Comparison of ENCODE assay signal across 7 mouse cellular contexts in genomic region chr5:136619315-136620231, GRCm38 (mm10). TPM values are rescaled to one million over a fixed set of nuclear protein-coding genes. Genes with fewer than 3 reads are reported as not detected.
DNase-seq lines count a peak whose midpoint lies in the region; ATAC-seq and TF ChIP-seq lines count a peak whose summit lies in the region.

No protein-coding gene starts in this region.

- WGBS in midbrain, postnatal 0 days, result 8% methylated on average over 17 of the region's 17 CpGs

- peak; percentile 35 for DNase-seq in Muller cell, postnatal 12 days (ENCODE audit: inconsistent ontology term)
- peak; percentile 20 to 36 for DNase-seq in adrenal gland, postnatal 36 days
- DNase-seq in heart, postnatal 10 days, result peak; percentile 48 to 52
- DNase-seq in kidney, postnatal 4 days, result peak; percentile 79 to 84
- no peak for DNase-seq in midbrain, postnatal 0 days (ENCODE audit: low spot score)
- DNase-seq in yolk sac, embryonic 10.5 days (ENCODE audit: low spot score), result peak; percentile 32
- no peak for DNase-seq in spleen, postnatal 36 days (ENCODE audit: low spot score in 2 of 2)

- no peak overlapping the region for H3K4me3 ChIP-seq in midbrain, postnatal 0 days (ENCODE audit: low read depth, low read length)

- peak; percentile 23; the same call in 1 of the 2 replicates for TF ChIP-seq CTCF in midbrain, postnatal 0 days (IDR thresholded peaks at IDR 0.05)

- H3K27ac ChIP-seq in midbrain, postnatal 0 days (ENCODE audit: low read depth, low read length), result no peak overlapping the region

- H3K9ac ChIP-seq in midbrain, postnatal 0 days (replicated peaks; ENCODE audit: low read length, poor library complexity, severe bottlenecking), result no peak overlapping the region

- no peaks in the 10 kb centered on the region for H3K36me3 ChIP-seq in midbrain, postnatal 0 days (ENCODE audit: insufficient read depth, low read length)

- H3K4me2 ChIP-seq in midbrain, postnatal 0 days (ENCODE audit: low read depth, low read length, poor library complexity, severe bottlenecking), result no peak overlapping the region

- intact Hi-C loops in heart, postnatal 10 days (cut with DNase I), result no loop called here

- peaks cover 6% of the 10 kb centered on the region; the same call in 1 of the 2 replicates for H3K27me3 ChIP-seq in midbrain, postnatal 0 days (ENCODE audit: insufficient read depth, low read length)

- ATAC-seq in midbrain, postnatal 0 days (ENCODE audit: low FRiP score), result no peak

- no peaks in the 10 kb centered on the region for H3K9me3 ChIP-seq in midbrain, postnatal 0 days (ENCODE audit: low read length)

- H3K4me1 ChIP-seq in midbrain, postnatal 0 days (ENCODE audit: insufficient read depth, low read length), result peaks cover 7% of the 10 kb centered on the region; the same call in 1 of the 2 replicates

RNA-seq across cellular contexts. Expression of gene Cux1, which starts 52.3 kb away (rescaled TPM):
- total RNA-seq in adrenal gland, postnatal 36 days (2021), result 100 to 1,000 TPM in 1 of 2 experiments, 10 to 100 TPM in 1; 97.4 to 110 TPM
- 100 to 1,000 TPM; 113 to 119 TPM for total RNA-seq in heart, postnatal 10 days (2021)
- 130 and 133 TPM in 2 replicates for total RNA-seq in midbrain, postnatal 0 days (2014; rRNA removed)
- polyA plus RNA-seq in midbrain, postnatal 0 days (2015; fragmentation: Nextera tagmentation; extraction: Ambion mirVana), result 89.0 and 97.9 TPM in 2 replicates

Comparison
In these comparisons a context has a peak if more than half of its experiments do, and no peak if none do; other contexts are left out.
1. DNase-seq: peak in Muller cell, postnatal 12 days (single experiment), adrenal gland, postnatal 36 days (2 of 2), heart, postnatal 10 days (2 of 2), kidney, postnatal 4 days (2 of 2) and yolk sac, embryonic 10.5 days (single experiment); none in midbrain, postnatal 0 days (single experiment) and spleen, postnatal 36 days (0 of 2).